Mouse (Mus musculus): ENCODE data around the gene Mia2. TPM values are rescaled to one million over a fixed set of nuclear protein-coding genes. Genes with fewer than 3 reads are reported as not detected.

The Mia2 gene
- total and polyA plus RNA-seq, 2 experiments = 87.2 to 268 TPM

GRCm38 (mm10) chr12:59132462-59132861 lies 36.9 kb downstream of the Mia2 start:
- peak overlapping the region; percentile 13; the same call in 1 of the 2 replicates for H3K4me3 ChIP-seq (ENCODE audit: insufficient read depth, low read depth, low read length)

DNA sequence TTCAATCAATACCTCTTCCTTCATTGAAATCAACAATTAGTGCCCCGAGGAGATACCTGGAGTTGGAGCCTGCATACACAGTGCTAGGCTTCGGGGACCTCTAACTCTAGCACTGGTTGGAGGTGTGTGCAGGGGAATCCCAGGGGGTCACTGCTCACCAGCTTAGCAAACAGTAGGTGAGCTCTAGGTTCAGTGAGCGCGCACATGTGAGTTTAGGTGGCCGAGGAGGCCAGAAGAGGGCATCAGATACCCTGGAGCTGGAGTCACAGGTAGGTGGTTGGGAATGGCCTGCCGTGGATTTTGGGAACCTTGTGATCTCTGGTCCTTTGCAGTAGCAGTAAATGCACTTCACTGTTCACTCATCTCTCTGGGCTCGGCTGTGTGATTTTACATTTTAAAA lies 37.3 kb downstream of the Mia2 start:
- DNase-seq (ENCODE audit: extremely low read depth, low read depth, low spot score) = peak; percentile 65
- peaks cover 19% of the 10 kb centered on the region for H3K4me1 ChIP-seq (ENCODE audit: control insufficient read depth, insufficient read depth, low read length)
- H3K36me3 ChIP-seq (ENCODE audit: control insufficient read depth, insufficient read depth, low read length) = peaks cover 24% of the 10 kb centered on the region
- H3K27ac ChIP-seq (replicated peaks; ENCODE audit: insufficient read depth, low read depth, low read length) = peak overlapping the region; percentile 44
- TF ChIP-seq CTCF (IDR thresholded peaks at IDR 0.05; ENCODE audit: low read depth, low read length) (peak; percentile 32), POLR2A (IDR thresholded peaks at IDR 0.05; ENCODE audit: extremely low read depth, insufficient read depth, low read length) (no peak)
- peak overlapping the region; percentile 64 for H3K9ac ChIP-seq (ENCODE audit: low read depth, low read length)
- no peaks in the 10 kb centered on the region for H3K27me3 ChIP-seq (ENCODE audit: control insufficient read depth, insufficient read depth, low read length)
- H3K79me2 ChIP-seq (ENCODE audit: control insufficient read depth, insufficient read depth, low read length) = peaks cover 36% of the 10 kb centered on the region
- WGBS = 21% methylated on average over 7 of the region's 7 CpGs
- peak overlapping the region; percentile 30 for H3K4me3 ChIP-seq (ENCODE audit: insufficient read depth, low read depth, low read length)

More at GRCm38 (mm10) chr12:59132462-59132861, 36.9 kb downstream of the Mia2 start:
- TF ChIP-seq POLR2A (IDR thresholded peaks at IDR 0.05; ENCODE audit: extremely low read depth, insufficient read depth, low read length) = no peak
- TF ChIP-seq CTCF (IDR thresholded peaks at IDR 0.05; ENCODE audit: low read depth, low read length) = no peak
- no peak overlapping the region for H3K9ac ChIP-seq (ENCODE audit: low read depth, low read length)
- H3K27ac ChIP-seq (replicated peaks; ENCODE audit: insufficient read depth, low read depth, low read length) = no peak overlapping the region
- no peaks in the 10 kb centered on the region for H3K27me3 ChIP-seq (ENCODE audit: control insufficient read depth, insufficient read depth, low read length)
- WGBS = 13% methylated on average over 3 of the region's 3 CpGs
- DNase-seq (ENCODE audit: extremely low read depth, low read depth, low spot score) = peak; percentile 39
- peaks cover 36% of the 10 kb centered on the region for H3K79me2 ChIP-seq (ENCODE audit: control insufficient read depth, insufficient read depth, low read length)
- peaks cover 20% of the 10 kb centered on the region for H3K4me1 ChIP-seq (ENCODE audit: control insufficient read depth, insufficient read depth, low read length)
- H3K36me3 ChIP-seq (ENCODE audit: control insufficient read depth, insufficient read depth, low read length) = peaks cover 24% of the 10 kb centered on the region

DNA sequence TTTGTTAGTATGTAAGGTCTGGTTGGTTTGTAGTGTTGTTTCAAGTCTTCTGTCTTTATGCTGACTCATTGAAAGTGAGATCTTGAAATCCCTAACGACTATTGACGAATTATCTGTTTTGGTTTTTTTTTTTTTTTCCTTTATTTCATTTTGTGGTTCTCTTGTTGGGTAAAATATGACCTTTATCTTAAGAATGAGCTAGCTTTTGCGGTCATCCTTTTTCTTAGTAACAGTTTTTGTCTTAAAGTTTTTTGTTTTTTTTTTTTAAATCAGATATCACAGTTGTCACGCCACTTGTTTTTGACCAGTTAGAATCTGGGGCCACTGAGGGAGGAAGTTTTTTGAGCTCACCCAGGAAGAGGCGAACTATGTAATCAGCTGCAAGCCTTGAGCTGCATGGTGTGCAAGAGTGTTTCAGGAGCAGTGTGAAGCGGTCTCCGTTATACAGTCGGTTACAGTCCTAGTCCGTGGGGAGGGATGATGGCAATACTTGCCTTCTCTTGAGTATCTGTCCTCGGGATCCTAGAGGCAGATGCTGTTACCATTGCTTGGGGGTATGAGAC lies 37.9 kb downstream of the Mia2 start:
- H3K4me1 ChIP-seq (ENCODE audit: control insufficient read depth, insufficient read depth, low read length) = peaks cover 17% of the 10 kb centered on the region
- peaks cover 36% of the 10 kb centered on the region for H3K79me2 ChIP-seq (ENCODE audit: control insufficient read depth, insufficient read depth, low read length)
- H3K27ac ChIP-seq (replicated peaks; ENCODE audit: insufficient read depth, low read depth, low read length) = peak overlapping the region; percentile 34
- peak overlapping the region; percentile 62 for H3K9ac ChIP-seq (ENCODE audit: low read depth, low read length)
- no peaks in the 10 kb centered on the region for H3K27me3 ChIP-seq (ENCODE audit: control insufficient read depth, insufficient read depth, low read length)
- peaks cover 28% of the 10 kb centered on the region for H3K36me3 ChIP-seq (ENCODE audit: control insufficient read depth, insufficient read depth, low read length)
- no peak overlapping the region; the same call in 1 of the 2 replicates for H3K4me3 ChIP-seq (ENCODE audit: insufficient read depth, low read depth, low read length)
- DNase-seq (ENCODE audit: extremely low read depth, low read depth, low spot score) = peak; percentile 38
- WGBS = 47% methylated on average over 10 of the region's 10 CpGs
- TF ChIP-seq CTCF (IDR thresholded peaks at IDR 0.05; ENCODE audit: low read depth, low read length) (no peak), POLR2A (IDR thresholded peaks at IDR 0.05; ENCODE audit: extremely low read depth, insufficient read depth, low read length) (no peak)

DNA sequence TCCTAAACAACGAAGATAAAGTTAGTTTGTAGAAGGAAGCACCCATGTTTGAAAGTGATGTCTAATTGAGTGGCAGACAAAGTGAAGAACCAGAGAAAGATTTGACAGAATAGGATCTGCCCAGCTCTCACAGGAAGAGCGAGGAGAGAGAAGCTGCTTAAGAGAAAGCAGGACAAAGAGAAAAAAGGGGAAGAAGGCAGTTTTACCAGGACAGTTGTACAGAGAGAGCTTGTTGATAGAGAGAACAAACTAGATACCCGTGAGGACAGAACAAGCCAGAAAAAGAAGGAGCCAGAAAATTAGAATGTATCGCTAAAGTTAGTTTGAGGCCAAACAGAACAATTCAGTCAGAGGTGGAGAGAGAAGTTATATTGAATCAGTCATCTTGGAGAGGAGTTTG lies 39.5 kb downstream of the Mia2 start:
- Histone ChIP-seq H3K79me2 (ENCODE audit: control insufficient read depth, insufficient read depth, low read length) (peaks cover 39% of the 10 kb centered on the region), H3K27ac (replicated peaks; ENCODE audit: insufficient read depth, low read depth, low read length) (no peak overlapping the region), H3K27me3 (ENCODE audit: control insufficient read depth, insufficient read depth, low read length) (no peaks in the 10 kb centered on the region), H3K36me3 (ENCODE audit: control insufficient read depth, insufficient read depth, low read length) (peaks cover 39% of the 10 kb centered on the region), H3K4me3 (ENCODE audit: insufficient read depth, low read depth, low read length) (no peak overlapping the region), H3K9ac (ENCODE audit: low read depth, low read length) (no peak overlapping the region), H3K4me1 (ENCODE audit: control insufficient read depth, insufficient read depth, low read length) (peaks cover 12% of the 10 kb centered on the region)
- no peak for DNase-seq (ENCODE audit: extremely low read depth, low read depth, low spot score)
- WGBS = 68% methylated on average over 4 of the region's 4 CpGs
- TF ChIP-seq POLR2A (IDR thresholded peaks at IDR 0.05; ENCODE audit: extremely low read depth, insufficient read depth, low read length) = no peak
- TF ChIP-seq CTCF (IDR thresholded peaks at IDR 0.05; ENCODE audit: low read depth, low read length) = no peak

DNA sequence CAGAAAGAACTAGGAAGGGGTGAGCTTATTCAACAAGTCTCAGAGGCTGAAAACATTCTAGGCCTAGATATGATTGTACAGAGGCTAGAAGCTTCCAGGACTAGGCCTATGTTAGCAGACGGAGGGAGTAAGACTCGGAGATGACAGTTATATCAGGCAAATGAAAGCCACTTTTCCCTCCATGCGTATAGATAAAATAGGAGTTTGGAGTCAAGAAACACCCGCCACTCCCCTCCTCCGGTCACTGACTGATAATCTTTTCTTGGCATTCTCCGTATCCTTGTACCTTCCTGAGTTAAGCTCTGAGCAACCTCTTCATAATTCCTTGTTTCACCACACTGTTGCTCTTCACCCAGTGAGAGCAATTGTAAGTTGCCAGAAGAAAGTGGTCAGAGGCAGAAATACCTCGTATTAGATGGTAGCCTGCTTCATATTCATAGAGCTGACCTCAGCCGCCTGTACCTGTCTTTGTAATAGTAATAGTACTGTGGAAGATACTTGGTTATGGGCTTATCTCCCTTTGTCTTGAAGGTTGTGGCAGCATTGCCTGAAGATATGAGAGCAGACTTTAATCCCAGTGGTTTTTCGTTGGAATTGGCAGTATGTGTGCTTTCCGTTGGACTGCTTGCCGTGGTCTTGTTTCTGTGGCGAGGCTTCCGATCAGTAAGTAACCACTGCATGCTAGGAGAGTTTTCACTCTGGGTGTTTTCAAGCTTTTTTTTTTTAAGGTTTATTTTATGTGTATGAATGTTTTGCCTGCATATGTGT lies 40.1 kb downstream of the Mia2 start:
- H3K27ac ChIP-seq (replicated peaks; ENCODE audit: insufficient read depth, low read depth, low read length) = no peak overlapping the region

GRCm38 (mm10) chr12:59137031-59137430 lies 41.4 kb downstream of the Mia2 start:
- H3K79me2 ChIP-seq (ENCODE audit: control insufficient read depth, insufficient read depth, low read length) = peaks cover 36% of the 10 kb centered on the region
- 86% methylated on average over 6 of the region's 6 CpGs for WGBS

More for the DNA sequence above, 40.1 kb downstream of the Mia2 start:
- H3K4me1 ChIP-seq (ENCODE audit: control insufficient read depth, insufficient read depth, low read length) = peaks cover 12% of the 10 kb centered on the region
- H3K36me3 ChIP-seq (ENCODE audit: control insufficient read depth, insufficient read depth, low read length) = peaks cover 43% of the 10 kb centered on the region
- H3K27me3 ChIP-seq (ENCODE audit: control insufficient read depth, insufficient read depth, low read length) = no peaks in the 10 kb centered on the region
- peaks cover 39% of the 10 kb centered on the region for H3K79me2 ChIP-seq (ENCODE audit: control insufficient read depth, insufficient read depth, low read length)
- 76% methylated on average over 13 of the region's 13 CpGs for WGBS
- TF ChIP-seq POLR2A (IDR thresholded peaks at IDR 0.05; ENCODE audit: extremely low read depth, insufficient read depth, low read length) = no peak
- TF ChIP-seq CTCF (IDR thresholded peaks at IDR 0.05; ENCODE audit: low read depth, low read length) = no peak
- H3K4me3 ChIP-seq (ENCODE audit: insufficient read depth, low read depth, low read length) = no peak overlapping the region
- no peak overlapping the region for H3K9ac ChIP-seq (ENCODE audit: low read depth, low read length)
- DNase-seq (ENCODE audit: extremely low read depth, low read depth, low spot score) = no peak

More at GRCm38 (mm10) chr12:59137031-59137430, 41.4 kb downstream of the Mia2 start:
- Histone ChIP-seq H3K27me3 (ENCODE audit: control insufficient read depth, insufficient read depth, low read length) (no peaks in the 10 kb centered on the region), H3K9ac (ENCODE audit: low read depth, low read length) (no peak overlapping the region), H3K4me3 (ENCODE audit: insufficient read depth, low read depth, low read length) (no peak overlapping the region), H3K36me3 (ENCODE audit: control insufficient read depth, insufficient read depth, low read length) (peaks cover 54% of the 10 kb centered on the region), H3K4me1 (ENCODE audit: control insufficient read depth, insufficient read depth, low read length) (peaks cover 12% of the 10 kb centered on the region), H3K27ac (replicated peaks; ENCODE audit: insufficient read depth, low read depth, low read length) (no peak overlapping the region)
- DNase-seq (ENCODE audit: extremely low read depth, low read depth, low spot score) = no peak
- TF ChIP-seq CTCF (IDR thresholded peaks at IDR 0.05; ENCODE audit: low read depth, low read length) = no peak
- TF ChIP-seq POLR2A (IDR thresholded peaks at IDR 0.05; ENCODE audit: extremely low read depth, insufficient read depth, low read length) = no peak
